Mouse (Mus musculus) 3134 (cell line): ENCODE data around the gene Setd7.

Experiments used
- DNase-seq: peaks from one replicate; pipeline ENCODE4 v3.0.0-alpha.2; 2011; ENCODE audit warnings: low spot score; ENCODE audit not compliant: insufficient read length; ENCODE audit errors: extremely low read depth

Setd7 gene

GRCm38 (mm10) chr3:51518763-51519121, 41.9 kb downstream of the Setd7 start:
- no peak for DNase-seq

- no peak for DNase-seq
Observed at GRCm38 (mm10) chr3:51517878-51518762, 42.6 kb downstream of the Setd7 start.

- DNase-seq: no peak
Observed at GRCm38 (mm10) chr3:51517467-51517866, 43.2 kb downstream of the Setd7 start.

GRCm38 (mm10) chr3:51511983-51512382, 48.7 kb downstream of the Setd7 start:
- DNase-seq: peak; percentile 22

GRCm38 (mm10) chr3:51510903-51511302, 49.8 kb downstream of the Setd7 start:
- peak; percentile 57 for DNase-seq

GRCm38 (mm10) chr3:51505465-51505864, 55.2 kb downstream of the Setd7 start:
- no peak for DNase-seq

- DNase-seq: no peak
Observed at GRCm38 (mm10) chr3:51504385-51504952, 56.2 kb downstream of the Setd7 start.

- no peak for DNase-seq
Observed at GRCm38 (mm10) chr3:51499876-51500275, 60.8 kb downstream of the Setd7 start.

GRCm38 (mm10) chr3:51498659-51499058, 62.0 kb downstream of the Setd7 start:
- DNase-seq: no peak

GRCm38 (mm10) chr3:51497978-51498377, 62.7 kb downstream of the Setd7 start:
- DNase-seq: no peak

GRCm38 (mm10) chr3:51495646-51496045, 65.0 kb downstream of the Setd7 start:
- no peak for DNase-seq

GRCm38 (mm10) chr3:51494466-51494865, 66.2 kb downstream of the Setd7 start:
- no peak for DNase-seq

- no peak for DNase-seq
Observed at GRCm38 (mm10) chr3:51493272-51493838, 67.3 kb downstream of the Setd7 start.

GRCm38 (mm10) chr3:51490088-51490753, 70.5 kb downstream of the Setd7 start:
- DNase-seq: no peak

GRCm38 (mm10) chr3:51486491-51487195, 74.0 kb downstream of the Setd7 start:
- DNase-seq: no peak

GRCm38 (mm10) chr3:51485347-51485746, 75.3 kb downstream of the Setd7 start:
- no peak for DNase-seq

- DNase-seq: no peak
Observed at GRCm38 (mm10) chr3:51484370-51484769, 76.3 kb downstream of the Setd7 start.

GRCm38 (mm10) chr3:51483741-51484359, 76.8 kb downstream of the Setd7 start, which contains the start of gene Rab33b:
Rab33b (plus strand) TSS chr3:51483920.
- peak; percentile 100 for DNase-seq

GRCm38 (mm10) chr3:51482781-51483180, 77.9 kb downstream of the Setd7 start:
- DNase-seq: no peak

GRCm38 (mm10) chr3:51481881-51482280, 78.8 kb downstream of the Setd7 start:
- DNase-seq: no peak
